Mouse (Mus musculus) cortical plate, adult 2 months (tissue): Measurements from ENCODE around the gene Morn5.

Source experiments
- CTCF ChIP-seq: fragments of 200-500 bp; IDR thresholded peaks from 2 replicates; pipeline ENCODE4 v1.5.1; 2011; ENCODE audit warnings: mild to moderate bottlenecking, control low read depth, low read length; ENCODE audit not compliant: insufficient read depth; ENCODE audit errors: extremely low read depth
- POLR2A ChIP-seq: fragments of 200-500 bp; IDR thresholded peaks from 2 replicates; pipeline ENCODE4 v1.6.1; 2011; ENCODE audit warnings: mild to moderate bottlenecking, low read length, control low read depth; ENCODE audit not compliant: insufficient read depth; ENCODE audit errors: extremely low read depth

DNA sequence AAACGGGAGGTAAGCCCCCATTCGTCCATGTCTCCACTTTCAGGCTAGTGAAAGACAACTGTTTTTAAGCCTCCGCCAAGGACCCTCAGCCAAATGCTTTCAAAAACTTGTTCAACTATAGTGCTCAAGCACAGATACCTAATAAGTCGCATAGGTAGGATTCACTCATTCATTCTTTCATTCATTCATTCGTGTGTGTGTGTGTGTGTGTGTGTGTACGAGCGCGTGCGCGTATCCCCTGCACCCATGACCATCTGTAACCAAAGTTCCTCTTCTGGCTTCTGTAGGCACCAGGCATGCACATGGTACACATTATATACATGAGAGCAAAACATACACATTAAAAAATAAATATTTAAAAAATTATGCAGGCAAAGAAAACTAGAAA, 303 bp downstream of the Morn5 start:
- no peak for TF ChIP-seq CTCF
- no peak for TF ChIP-seq POLR2A
